Mouse (Mus musculus) small intestine, adult 2 months (tissue): ENCODE results near the gene Cdh12.

Experiments used
- CTCF ChIP-seq: fragments of 200-500 bp; IDR thresholded peaks from 2 replicates; pipeline ENCODE4 v1.5.1; 2012; ENCODE audit warnings: low read depth, mild to moderate bottlenecking, control low read depth, inconsistent platforms, low read length, moderate library complexity, mixed read lengths; ENCODE audit not compliant: insufficient replicate concordance, insufficient read length; ENCODE audit errors: extremely low read depth
- POLR2A ChIP-seq: fragments of 200-500 bp; IDR thresholded peaks from 2 replicates; pipeline ENCODE4 v1.6.1; 2012; ENCODE audit warnings: low read depth, mild to moderate bottlenecking, control low read depth, inconsistent platforms, low read length, moderate library complexity

DNA sequence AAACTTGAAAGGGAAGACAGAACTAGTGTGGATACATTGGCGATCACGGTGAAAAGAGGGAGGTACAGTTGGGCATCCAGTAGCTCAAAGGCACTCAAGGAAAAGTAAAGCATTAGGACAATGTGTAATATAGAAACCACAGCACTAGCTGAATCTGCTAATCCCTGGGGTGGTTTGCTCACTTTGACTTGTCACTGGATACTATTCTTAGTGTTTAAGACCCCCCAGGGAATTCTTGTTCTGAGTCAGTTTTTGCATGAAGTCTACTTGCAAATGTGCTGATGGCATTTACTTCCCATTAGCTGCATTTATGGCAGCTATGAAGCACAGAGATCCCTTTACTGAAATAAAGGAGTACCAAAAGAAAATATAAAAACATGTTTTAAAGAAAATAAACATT lies 1095.7 kb downstream of the Cdh12 start:
- no peak for TF ChIP-seq CTCF
- no peak for TF ChIP-seq POLR2A
